In the genomic region with DNA sequence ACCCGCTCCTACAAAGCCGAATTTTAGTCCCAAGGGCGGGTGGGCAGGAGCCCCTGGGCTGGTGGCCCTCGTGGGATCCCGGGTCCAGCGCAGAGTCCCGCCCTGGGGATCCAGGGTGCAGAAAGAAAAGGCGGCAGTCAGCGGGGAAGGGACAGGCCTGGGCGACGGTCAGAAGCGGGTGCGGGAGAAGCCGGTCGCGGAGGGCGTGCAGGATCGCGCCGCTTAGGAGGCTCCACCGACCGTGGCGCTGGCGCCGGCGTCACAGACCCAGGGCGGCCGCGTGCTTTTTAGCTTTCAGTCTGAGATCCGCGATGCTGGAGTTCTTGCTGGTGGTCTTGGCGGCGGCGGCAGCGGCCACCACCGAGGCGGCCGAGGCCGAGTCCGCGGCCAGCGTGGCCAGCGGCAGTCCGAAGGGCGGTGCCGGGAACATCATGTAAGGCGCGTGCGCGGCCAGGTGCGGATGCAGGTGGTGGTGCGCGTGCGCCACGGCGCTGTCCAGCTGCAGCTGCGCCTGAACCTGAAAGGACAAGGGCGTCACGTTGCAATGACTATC, we compare ENCODE assay signal across 8 mouse cellular contexts. TPM values are rescaled to one million over a fixed set of nuclear protein-coding genes. Genes with fewer than 3 reads are reported as not detected.
DNase-seq lines count a peak whose midpoint lies in the region; ATAC-seq and TF ChIP-seq lines count a peak whose summit lies in the region.

No protein-coding gene starts in this region.

- TF ChIP-seq CTCF in ES-Bruce4 (IDR thresholded peaks at IDR 0.05; ENCODE audit: low read depth, low read length), result no peak

- no peak overlapping the region for H3K27ac ChIP-seq in ES-Bruce4 (ENCODE audit: insufficient read depth, low read length)
- H3K27ac ChIP-seq in embryonic facial prominence, embryonic 14.5 days (replicated peaks; ENCODE audit: low read depth, low read length), result peak overlapping the region; percentile 1; the same call in 1 of the 2 replicates
- H3K27ac ChIP-seq in hindbrain, embryonic 14.5 days, result peak overlapping the region; percentile 27
- peak overlapping the region; percentile 68 for H3K27ac ChIP-seq in limb, embryonic 14.5 days (replicated peaks; ENCODE audit: low read depth, low read length)
- H3K27ac ChIP-seq in midbrain, embryonic 11.5 days (ENCODE audit: low read depth, low read length), result 0 out of 2 replicates have a peak overlapping the region, but pooled peaks have one; percentile 15

- no peaks in the 10 kb centered on the region for H3K9me3 ChIP-seq in ES-Bruce4 (replicated peaks; ENCODE audit: control insufficient read depth, insufficient read depth, low read length, poor library complexity, severe bottlenecking)
- H3K9me3 ChIP-seq in embryonic facial prominence, embryonic 14.5 days (ENCODE audit: control insufficient read depth, low read length), result no peaks in the 10 kb centered on the region
- no peaks in the 10 kb centered on the region for H3K9me3 ChIP-seq in hindbrain, embryonic 14.5 days (ENCODE audit: control insufficient read depth, low read length)
- H3K9me3 ChIP-seq in limb, embryonic 14.5 days (ENCODE audit: control insufficient read depth, low read length), result no peaks in the 10 kb centered on the region
- H3K9me3 ChIP-seq in midbrain, embryonic 11.5 days (ENCODE audit: control insufficient read depth, low read length), result no peaks in the 10 kb centered on the region

- peaks cover 28% of the 10 kb centered on the region for H3K27me3 ChIP-seq in ES-Bruce4 (ENCODE audit: control insufficient read depth, insufficient read depth, low read length, poor library complexity, severe bottlenecking)
- peaks cover 84% of the 10 kb centered on the region for H3K27me3 ChIP-seq in embryonic facial prominence, embryonic 14.5 days (replicated peaks; ENCODE audit: control insufficient read depth, insufficient read depth, low read length)
- peaks cover 90% of the 10 kb centered on the region for H3K27me3 ChIP-seq in hindbrain, embryonic 14.5 days (ENCODE audit: control insufficient read depth, insufficient read depth, low read length)
- H3K27me3 ChIP-seq in limb, embryonic 14.5 days (ENCODE audit: control insufficient read depth, insufficient read depth, low read length), result peaks cover 78% of the 10 kb centered on the region
- H3K27me3 ChIP-seq in midbrain, embryonic 11.5 days (ENCODE audit: control insufficient read depth, insufficient read depth, low read length), result peaks cover 75% of the 10 kb centered on the region

- H3K9ac ChIP-seq in ES-Bruce4 (ENCODE audit: low read depth, poor library complexity, severe bottlenecking), result peak overlapping the region; percentile 82
- H3K9ac ChIP-seq in embryonic facial prominence, embryonic 14.5 days (ENCODE audit: low read depth, low read length), result peak overlapping the region; percentile 45
- peak overlapping the region; percentile 56 for H3K9ac ChIP-seq in hindbrain, embryonic 14.5 days
- peak overlapping the region; percentile 61 for H3K9ac ChIP-seq in limb, embryonic 14.5 days (ENCODE audit: low read depth, low read length, severe bottlenecking)
- H3K9ac ChIP-seq in midbrain, embryonic 11.5 days (ENCODE audit: low read length), result peak overlapping the region; percentile 64

- H3K4me2 ChIP-seq in embryonic facial prominence, embryonic 14.5 days (ENCODE audit: low read depth, low read length), result peak overlapping the region; percentile 77
- H3K4me2 ChIP-seq in hindbrain, embryonic 14.5 days (replicated peaks), result peak overlapping the region; percentile 75
- peak overlapping the region; percentile 80 for H3K4me2 ChIP-seq in limb, embryonic 14.5 days (replicated peaks; ENCODE audit: low read depth, low read length, severe bottlenecking)
- peak overlapping the region; percentile 74 for H3K4me2 ChIP-seq in midbrain, embryonic 11.5 days

- no peak for TF ChIP-seq POLR2A in ES-Bruce4 (IDR thresholded peaks at IDR 0.05; ENCODE audit: insufficient read depth, low read length)
- TF ChIP-seq POLR2A in limb, embryonic 14.5 days (IDR thresholded peaks at IDR 0.05; ENCODE audit: borderline replicate concordance, extremely low read depth, insufficient read depth, insufficient read length), result no peak

- peak; percentile 74 for ATAC-seq in embryonic facial prominence, embryonic 14.5 days (ENCODE audit: low read depth)
- peak; percentile 71 for ATAC-seq in hindbrain, embryonic 14.5 days (ENCODE audit: low FRiP score)
- ATAC-seq in limb, embryonic 14.5 days (ENCODE audit: low FRiP score, low read depth), result peak; percentile 27; the same call in 1 of the 2 replicates
- ATAC-seq in midbrain, embryonic 11.5 days (ENCODE audit: low FRiP score), result peak; percentile 68

- peak overlapping the region; percentile 71 for H3K4me3 ChIP-seq in ES-Bruce4 (ENCODE audit: low read depth, low read length)
- H3K4me3 ChIP-seq in embryonic facial prominence, embryonic 14.5 days (ENCODE audit: low read depth, low read length), result peak overlapping the region; percentile 52
- peak overlapping the region; percentile 46 for H3K4me3 ChIP-seq in hindbrain, embryonic 14.5 days (replicated peaks; ENCODE audit: low read length)
- H3K4me3 ChIP-seq in limb, embryonic 14.5 days (replicated peaks; ENCODE audit: low read length), result peak overlapping the region; percentile 51
- H3K4me3 ChIP-seq in midbrain, embryonic 11.5 days (ENCODE audit: low read depth, low read length), result peak overlapping the region; percentile 39

- no peaks in the 10 kb centered on the region for H3K36me3 ChIP-seq in ES-Bruce4 (ENCODE audit: control insufficient read depth, insufficient read depth, low read length, poor library complexity, severe bottlenecking)
- no peaks in the 10 kb centered on the region for H3K36me3 ChIP-seq in embryonic facial prominence, embryonic 14.5 days (ENCODE audit: control insufficient read depth, insufficient read depth, low read length)
- no peaks in the 10 kb centered on the region for H3K36me3 ChIP-seq in hindbrain, embryonic 14.5 days (replicated peaks; ENCODE audit: control insufficient read depth, insufficient read depth)
- H3K36me3 ChIP-seq in limb, embryonic 14.5 days (ENCODE audit: control insufficient read depth, insufficient read depth, low read length), result 0 out of 2 replicates have a peak, but pooled peaks cover 12% of the 10 kb centered on the region
- no peaks in the 10 kb centered on the region for H3K36me3 ChIP-seq in midbrain, embryonic 11.5 days (ENCODE audit: control insufficient read depth, insufficient read depth, low read length)

- DNase-seq in cerebellum, adult 8-10 months, result peak; percentile 16
- DNase-seq in cerebellum, adult 9-11 months, result no peak
- DNase-seq in embryonic facial prominence, embryonic 14.5 days (ENCODE audit: low spot score), result peak; percentile 73
- DNase-seq in hindbrain, embryonic 14.5 days (ENCODE audit: low spot score), result no peak
- no peak for DNase-seq in limb, embryonic 14.5 days (ENCODE audit: low spot score)
- DNase-seq in midbrain, embryonic 11.5 days (ENCODE audit: low spot score, missing footprints), result peak; percentile 96
- DNase-seq in thymus, postnatal 0 days (ENCODE audit: low spot score), result peak; percentile 45

- under 1% methylated on average over 40 of the region's 59 CpGs for WGBS in embryonic facial prominence, embryonic 14.5 days
- WGBS in hindbrain, embryonic 14.5 days, result under 1% methylated on average over 59 of the region's 59 CpGs
- WGBS in limb, embryonic 14.5 days, result 2% methylated on average over 27 of the region's 59 CpGs
- under 1% methylated on average over 59 of the region's 59 CpGs for WGBS in midbrain, embryonic 11.5 days

- H3K4me1 ChIP-seq in ES-Bruce4 (ENCODE audit: control insufficient read depth, insufficient read depth, low read length), result no peaks in the 10 kb centered on the region
- peaks cover 20% of the 10 kb centered on the region; the same call in 1 of the 2 replicates for H3K4me1 ChIP-seq in embryonic facial prominence, embryonic 14.5 days (ENCODE audit: control insufficient read depth, insufficient read depth, low read length)
- peaks cover 12% of the 10 kb centered on the region; the same call in 1 of the 2 replicates for H3K4me1 ChIP-seq in hindbrain, embryonic 14.5 days (replicated peaks; ENCODE audit: control insufficient read depth, insufficient read depth, low read length)
- peaks cover 3% of the 10 kb centered on the region; the same call in 1 of the 2 replicates for H3K4me1 ChIP-seq in limb, embryonic 14.5 days (ENCODE audit: control insufficient read depth, insufficient read depth, low read length)
- H3K4me1 ChIP-seq in midbrain, embryonic 11.5 days (ENCODE audit: control insufficient read depth, insufficient read depth, low read length), result peaks cover 14% of the 10 kb centered on the region

- no peak for TF ChIP-seq EP300 in ES-Bruce4 (IDR thresholded peaks at IDR 0.05; ENCODE audit: insufficient read depth, low read depth, low read length)

RNA-seq across cellular contexts. Expression of gene Rsrc1, which starts 7.7 kb away (rescaled TPM):
- 57.4 and 57.8 TPM in 2 replicates for polyA plus RNA-seq in ES-Bruce4 (2011; ENCODE audit: insufficient read depth, insufficient read length, low read depth, missing spikeins)
- polyA plus RNA-seq in embryonic facial prominence, embryonic 14.5 days (2014; fragmentation: Nextera tagmentation; extraction: Ambion mirVana), result 36.6 and 37.0 TPM in 2 replicates
- polyA plus RNA-seq in hindbrain, embryonic 14.5 days (2014; fragmentation: Nextera tagmentation; extraction: Ambion mirVana), result 32.7 and 34.8 TPM in 2 replicates
- 17.1 and 22.9 TPM in 2 replicates for polyA plus RNA-seq in limb, embryonic 14.5 days (2012; rRNA removed)
- polyA plus RNA-seq in limb, embryonic 14.5 days (2014; fragmentation: Nextera tagmentation; extraction: Ambion mirVana), result 41.8 and 41.9 TPM in 2 replicates
- 59.6 and 61.7 TPM in 2 replicates for polyA plus RNA-seq in midbrain, embryonic 11.5 days (2014; fragmentation: Nextera tagmentation; extraction: Ambion mirVana)
- polyA plus RNA-seq in thymus, postnatal 0 days (2015; fragmentation: Nextera tagmentation; extraction: Ambion mirVana), result 25.3 and 31.9 TPM in 2 replicates

RNA-seq across cellular contexts. Expression of gene Shox2, which starts 8.1 kb away (rescaled TPM):
- 0.82 and 0.88 TPM in 2 replicates for polyA plus RNA-seq in ES-Bruce4 (2011; ENCODE audit: insufficient read depth, insufficient read length, low read depth, missing spikeins)
- polyA plus RNA-seq in embryonic facial prominence, embryonic 14.5 days (2014; fragmentation: Nextera tagmentation; extraction: Ambion mirVana), result 17.8 and 18.6 TPM in 2 replicates
- 26.3 and 27.5 TPM in 2 replicates for polyA plus RNA-seq in hindbrain, embryonic 14.5 days (2014; fragmentation: Nextera tagmentation; extraction: Ambion mirVana)
- 58.8 and 83.5 TPM in 2 replicates for polyA plus RNA-seq in limb, embryonic 14.5 days (2012; rRNA removed)
- polyA plus RNA-seq in limb, embryonic 14.5 days (2014; fragmentation: Nextera tagmentation; extraction: Ambion mirVana), result 36.5 and 41.5 TPM in 2 replicates
- polyA plus RNA-seq in midbrain, embryonic 11.5 days (2014; fragmentation: Nextera tagmentation; extraction: Ambion mirVana), result 54.3 and 57.8 TPM in 2 replicates
- 0.13 and 0.16 TPM in 2 replicates for polyA plus RNA-seq in thymus, postnatal 0 days (2015; fragmentation: Nextera tagmentation; extraction: Ambion mirVana)

Comparison
In these comparisons a context has a peak if more than half of its experiments do, and no peak if none do; other contexts are left out.
1. DNase-seq: peak in cerebellum, adult 8-10 months (single experiment), embryonic facial prominence, embryonic 14.5 days (single experiment), midbrain, embryonic 11.5 days (single experiment) and thymus, postnatal 0 days (single experiment); none in cerebellum, adult 9-11 months (single experiment), hindbrain, embryonic 14.5 days (single experiment) and limb, embryonic 14.5 days (single experiment).
2. RNA of gene Shox2, which starts 8.1 kb away (polyA plus RNA-seq): 36.5 to 83.5 TPM in limb, embryonic 14.5 days, 54.3 to 57.8 TPM in midbrain, embryonic 11.5 days, 26.3 to 27.5 TPM in hindbrain, embryonic 14.5 days and 17.8 to 18.6 TPM in embryonic facial prominence, embryonic 14.5 days; 0.82 to 0.88 TPM in ES-Bruce4 and 0.13 to 0.16 TPM in thymus, postnatal 0 days; every median in the first group is over 10 times any median in the second.
3. Peak in every context shown above with its lines, with median percentiles within 50 percentile points of each other: H3K4me3 ChIP-seq, H3K9ac ChIP-seq, ATAC-seq and H3K4me2 ChIP-seq.